Mouse (Mus musculus) forebrain, embryonic 15.5 days (tissue): ENCODE measurements around the gene Mblac2. TPM values are rescaled to one million over a fixed set of nuclear protein-coding genes. Genes with fewer than 3 reads are reported as not detected.

Experiments used
- ATAC-seq: fragments of 200-750 bp; cut with Nextera tagmentation; replicated peaks from 2 replicates; pipeline ENCODE4 v1.8.0; 2017; ENCODE audit warnings: mild to moderate bottlenecking, moderate TSS enrichment, moderate library complexity
- H3K27ac ChIP-seq: fragments of 300-500 bp; sonication (generic); replicated peaks from 2 replicates; pipeline ENCODE4 v1.5.1; 2015; ENCODE audit warnings: mild to moderate bottlenecking, inconsistent platforms
- H3K27me3 ChIP-seq: fragments of 300-500 bp; sonication (generic); 2 replicates; pipeline ENCODE4 v1.6.1; 2015; ENCODE audit warnings: inconsistent platforms
- H3K36me3 ChIP-seq: fragments of 300-500 bp; sonication (generic); 2 replicates; pipeline ENCODE4 v1.6.1; 2015; ENCODE audit warnings: mild to moderate bottlenecking, inconsistent platforms
- H3K4me1 ChIP-seq: fragments of 300-500 bp; sonication (generic); 2 replicates; pipeline ENCODE4 v1.6.1; 2015; ENCODE audit warnings: inconsistent platforms
- H3K4me2 ChIP-seq: fragments of 300-500 bp; sonication (generic); replicated peaks from 2 replicates; pipeline ENCODE4 v1.6.1; 2015; ENCODE audit warnings: mild to moderate bottlenecking, inconsistent platforms
- H3K4me3 ChIP-seq: fragments of 300-500 bp; sonication (generic); 2 replicates; pipeline ENCODE4 v1.5.1; 2015; ENCODE audit warnings: mild to moderate bottlenecking, inconsistent platforms
- H3K9ac ChIP-seq: fragments of 300-500 bp; sonication (generic); replicated peaks from 2 replicates; pipeline ENCODE4 v1.6.1; 2015; ENCODE audit warnings: mild to moderate bottlenecking, inconsistent platforms
- H3K9me3 ChIP-seq: fragments of 300-500 bp; sonication (generic); 2 replicates; pipeline ENCODE4 v1.6.1; 2016; ENCODE audit warnings: inconsistent platforms
- WGBS: fragments of 180-500 bp; shearing (Covaris S2); methylation state at CpG from one replicate; pipeline ENCODE4 v1.1.7; 2015; ENCODE audit warnings: mixed read lengths; 5-methylcytosine and 5-hydroxymethylcytosine counted together
- polyA plus RNA-seq: library from polyadenylated mRNA; unstranded; fragments of >200 nt; fragmentation: Nextera tagmentation; extraction: Ambion mirVana; gene quantifications from 2 replicates; pipeline ENCODE4 v1.2.1, GENCODE M21; 2015

The Mblac2 gene
- polyA plus RNA-seq = 25.7 and 28.1 TPM in 2 replicates

DNA sequence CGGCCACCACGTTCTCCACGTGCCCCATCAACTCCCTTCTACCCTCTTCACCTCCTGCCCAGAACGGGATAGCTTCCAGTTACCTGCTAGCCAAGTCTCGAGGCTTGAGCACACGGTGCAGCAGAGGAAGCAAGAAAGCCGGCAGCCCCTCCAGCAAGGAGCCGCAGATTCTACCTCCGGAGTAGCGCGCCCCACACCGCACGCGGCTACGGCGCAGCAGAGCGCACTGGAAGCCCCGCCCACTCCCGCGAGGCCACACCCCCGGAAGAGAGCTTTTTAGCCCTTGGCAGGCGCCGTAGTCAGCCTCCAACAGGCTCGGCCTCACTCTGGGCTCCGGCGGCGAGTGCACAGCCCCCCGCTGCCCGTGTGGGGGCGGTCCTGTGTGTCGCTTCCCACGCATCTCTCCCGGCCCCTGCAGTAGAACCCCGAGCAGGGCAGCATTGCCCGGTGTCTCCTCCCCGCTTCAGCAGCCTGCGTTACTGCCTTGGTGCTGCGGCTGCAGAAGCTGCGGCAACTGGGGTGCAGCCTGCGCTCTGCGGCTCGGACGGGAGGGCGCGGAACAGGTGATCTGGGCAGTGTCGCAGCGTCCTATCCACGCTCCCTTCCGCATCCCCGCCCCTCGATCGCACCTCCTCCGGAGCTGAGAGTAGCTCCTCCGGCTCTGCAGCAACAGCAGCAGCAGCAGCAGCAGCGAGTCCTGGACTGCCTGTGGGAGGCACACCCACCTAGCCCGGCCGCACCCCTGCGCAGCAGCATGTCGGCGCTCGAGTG is at the start of gene Mblac2, which contains the start of gene Polr3g:
Gene Mblac2, plus strand, starts transcription at position 567 of the 771 bp plus-strand sequence.
Gene Polr3g, minus strand, starts transcription at position 239 of the 771 bp plus-strand sequence.
- Histone ChIP-seq H3K4me1 (peaks cover 21% of the 10 kb centered on the region), H3K9me3 (no peaks in the 10 kb centered on the region), H3K4me3 (peak within 1 kb of the TSS; percentile 89), H3K27ac (peak within 1 kb of the TSS; percentile 90), H3K36me3 (no peaks in the 10 kb centered on the region), H3K9ac (peak within 1 kb of the TSS; percentile 74), H3K27me3 (no peaks in the 10 kb centered on the region), H3K4me2 (peak within 1 kb of the TSS; percentile 93)
- under 1% methylated on average over 60 of the region's 61 CpGs for WGBS
- peak; percentile 97 for ATAC-seq

DNA sequence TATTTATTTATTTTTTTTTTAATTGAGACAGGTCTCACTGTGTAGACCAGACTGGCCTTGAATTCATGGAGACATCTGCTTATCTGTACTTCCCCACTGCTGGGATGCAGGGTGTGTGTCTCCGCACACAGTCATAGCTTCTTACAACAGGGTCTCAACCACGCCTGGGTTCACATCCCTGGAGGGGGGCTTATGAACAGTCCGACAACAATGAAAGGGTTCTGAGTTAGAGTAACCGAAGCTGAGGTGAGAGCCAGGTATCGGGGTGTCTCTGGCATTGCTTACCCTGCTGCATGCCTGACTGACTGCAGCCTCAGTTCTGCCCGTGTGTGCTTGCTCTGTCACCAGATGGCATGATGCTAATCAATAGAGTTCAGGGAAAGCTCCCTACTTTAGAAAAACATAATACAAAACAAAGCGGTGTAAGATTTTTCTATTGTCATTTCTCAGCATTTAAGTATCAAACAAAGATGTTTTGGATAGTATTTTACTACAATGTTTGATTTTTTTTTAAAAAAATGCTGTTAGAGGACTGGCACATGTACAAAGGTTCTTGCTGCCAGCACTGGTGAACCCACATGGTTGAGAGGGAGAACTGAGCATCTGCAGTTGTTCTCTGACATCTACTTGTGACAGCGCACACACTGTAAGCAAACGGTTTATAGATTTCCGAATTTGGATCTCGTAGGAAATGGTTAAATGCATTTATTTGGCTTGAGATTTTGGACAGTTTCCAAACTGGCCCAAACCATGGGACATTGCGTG is 47.4 kb upstream of the Mblac2 start:
- Histone ChIP-seq H3K4me1 (peaks cover 22% of the 10 kb centered on the region), H3K9me3 (no peaks in the 10 kb centered on the region), H3K27ac (peak overlapping the region; percentile 38; the same call in 1 of the 2 replicates), H3K4me3 (no peak overlapping the region), H3K4me2 (no peak overlapping the region), H3K27me3 (no peaks in the 10 kb centered on the region), H3K36me3 (peaks cover 32% of the 10 kb centered on the region), H3K9ac (no peak overlapping the region)
- peak; percentile 77 for ATAC-seq
- 67% methylated on average over 12 of the region's 12 CpGs for WGBS

DNA sequence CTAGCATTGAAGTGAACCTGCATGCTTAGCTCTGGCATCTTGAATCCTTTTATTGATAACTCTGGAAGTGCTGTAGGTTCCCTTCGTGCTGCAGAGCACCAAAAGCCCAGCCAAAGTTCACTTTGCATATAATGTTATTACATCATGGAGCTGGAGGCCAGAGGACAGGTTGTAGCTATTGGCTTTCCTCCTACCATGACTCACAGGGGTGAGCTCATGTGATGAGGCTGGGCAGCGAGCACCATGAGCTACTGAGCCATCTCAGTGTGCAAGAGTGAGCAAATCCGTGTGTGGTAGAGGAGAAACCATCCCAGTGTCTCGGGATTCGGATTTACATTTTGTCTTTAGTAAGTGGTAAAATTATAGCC is 46.8 kb upstream of the Mblac2 start:
- no peak overlapping the region for H3K4me3 ChIP-seq

DNA sequence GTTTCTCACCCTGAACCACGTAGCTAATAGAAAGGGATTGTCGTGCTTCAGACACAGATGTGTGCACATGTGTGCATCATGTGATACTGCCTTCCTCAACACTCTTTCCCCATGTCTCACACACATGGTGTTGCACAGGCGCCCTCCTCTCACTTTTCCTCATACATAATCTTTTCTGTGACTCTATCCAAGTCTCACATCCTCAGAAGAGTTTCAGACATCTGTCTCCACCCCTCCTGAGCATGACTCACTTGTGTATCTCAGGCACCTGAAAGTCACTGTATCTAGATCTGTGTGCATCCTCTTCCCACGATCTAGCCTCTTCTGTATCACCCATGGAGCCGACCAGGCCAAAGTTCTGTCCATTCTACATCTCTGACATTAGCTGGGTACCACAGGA is 43.4 kb upstream of the Mblac2 start:
- 93% methylated on average over 5 of the region's 5 CpGs for WGBS
- H3K9ac ChIP-seq = no peak overlapping the region
- peaks cover 50% of the 10 kb centered on the region for H3K36me3 ChIP-seq
- no peaks in the 10 kb centered on the region for H3K27me3 ChIP-seq
- H3K4me3 ChIP-seq = no peak overlapping the region
- no peak overlapping the region for H3K27ac ChIP-seq
- ATAC-seq = no peak
- H3K9me3 ChIP-seq = no peaks in the 10 kb centered on the region
- H3K4me1 ChIP-seq = peaks cover 10% of the 10 kb centered on the region
- H3K4me2 ChIP-seq = no peak overlapping the region

More for the DNA sequence above, 46.8 kb upstream of the Mblac2 start:
- H3K9me3 ChIP-seq = no peaks in the 10 kb centered on the region
- WGBS = 81% methylated on average over 5 of the region's 5 CpGs
- H3K27ac ChIP-seq = 0 out of 2 replicates have a peak overlapping the region, but pooled peaks have one; percentile 1
- H3K27me3 ChIP-seq = no peaks in the 10 kb centered on the region
- no peak overlapping the region for H3K9ac ChIP-seq
- H3K4me1 ChIP-seq = peaks cover 16% of the 10 kb centered on the region
- no peak overlapping the region for H3K4me2 ChIP-seq
- no peak for ATAC-seq
- peaks cover 38% of the 10 kb centered on the region for H3K36me3 ChIP-seq

- Histone ChIP-seq H3K36me3 (peaks cover 7% of the 10 kb centered on the region; the same call in 1 of the 2 replicates), H3K4me3 (no peak overlapping the region), H3K27me3 (no peaks in the 10 kb centered on the region), H3K4me2 (no peak overlapping the region), H3K9ac (no peak overlapping the region), H3K9me3 (no peaks in the 10 kb centered on the region), H3K4me1 (0 out of 2 replicates have a peak, but pooled peaks cover 4% of the 10 kb centered on the region), H3K27ac (no peak overlapping the region)
- no peak for ATAC-seq
- 87% methylated on average over 8 of the region's 8 CpGs for WGBS
Measured at GRCm38 (mm10) chr13:81675333-81675732, 35.8 kb upstream of the Mblac2 start.

DNA sequence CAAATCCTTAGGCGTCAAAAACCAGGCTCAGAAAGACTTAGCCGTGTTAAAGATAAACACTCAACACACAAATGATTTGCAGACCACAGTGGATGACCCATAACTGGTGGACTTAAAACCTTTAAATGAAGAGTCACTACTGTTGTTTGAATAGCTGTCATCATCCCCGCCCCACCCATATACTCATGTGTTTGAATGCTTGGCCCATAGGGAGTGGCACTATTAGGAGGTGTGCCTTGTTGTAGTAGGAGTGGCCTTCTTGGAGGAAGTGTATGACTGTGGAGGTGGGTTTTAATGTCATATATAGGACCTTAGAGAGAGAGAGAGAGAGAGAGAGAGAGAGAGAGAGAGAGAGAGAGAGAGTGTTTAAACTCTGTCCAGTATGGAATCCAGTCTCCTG is 28.0 kb upstream of the Mblac2 start:
- no peak overlapping the region for H3K4me3 ChIP-seq
- H3K9ac ChIP-seq = no peak overlapping the region
- no peaks in the 10 kb centered on the region for H3K36me3 ChIP-seq
- 0 out of 2 replicates have a peak, but pooled peaks cover 4% of the 10 kb centered on the region for H3K4me1 ChIP-seq
- H3K9me3 ChIP-seq = no peaks in the 10 kb centered on the region
- no peak overlapping the region for H3K4me2 ChIP-seq
- no peak for ATAC-seq
- WGBS = 93% methylated on average over 3 of the region's 3 CpGs
- no peak overlapping the region for H3K27ac ChIP-seq
- H3K27me3 ChIP-seq = no peaks in the 10 kb centered on the region

- Histone ChIP-seq H3K27me3 (no peaks in the 10 kb centered on the region), H3K4me1 (no peaks in the 10 kb centered on the region), H3K4me3 (no peak overlapping the region), H3K27ac (no peak overlapping the region), H3K9ac (no peak overlapping the region), H3K9me3 (no peaks in the 10 kb centered on the region), H3K36me3 (no peaks in the 10 kb centered on the region), H3K4me2 (no peak overlapping the region)
- WGBS = 95% methylated on average over 5 of the region's 5 CpGs
- ATAC-seq = no peak
Measured at GRCm38 (mm10) chr13:81684258-81684657, 26.9 kb upstream of the Mblac2 start.

DNA sequence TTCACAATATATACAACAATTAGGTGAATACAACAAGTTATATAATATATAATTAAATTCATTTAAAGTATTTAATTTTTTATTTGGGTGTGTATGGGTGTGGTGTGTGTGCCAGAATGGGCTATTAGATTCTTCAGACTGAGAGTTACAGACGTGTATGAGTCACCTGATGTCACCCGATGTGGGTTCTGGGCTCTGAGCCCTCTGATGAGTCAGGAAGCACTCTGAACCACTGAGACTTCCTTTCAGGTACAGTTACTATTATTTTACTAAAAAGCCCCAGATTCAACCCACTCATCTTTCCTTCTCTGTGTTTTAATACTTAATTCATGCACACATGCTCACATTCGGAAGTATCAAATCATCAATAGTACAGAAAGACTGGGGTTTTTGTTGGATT is 26.3 kb upstream of the Mblac2 start:
- 86% methylated on average over 3 of the region's 3 CpGs for WGBS
- Histone ChIP-seq H3K4me2 (no peak overlapping the region), H3K27ac (no peak overlapping the region), H3K9me3 (no peaks in the 10 kb centered on the region), H3K36me3 (no peaks in the 10 kb centered on the region), H3K9ac (no peak overlapping the region), H3K27me3 (no peaks in the 10 kb centered on the region), H3K4me3 (no peak overlapping the region), H3K4me1 (no peaks in the 10 kb centered on the region)
- ATAC-seq = no peak

GRCm38 (mm10) chr13:81689587-81689986 is 21.6 kb upstream of the Mblac2 start:
- WGBS = 94% methylated on average over 3 of the region's 3 CpGs
- Histone ChIP-seq H3K4me2 (no peak overlapping the region), H3K27me3 (no peaks in the 10 kb centered on the region), H3K9ac (no peak overlapping the region), H3K9me3 (no peaks in the 10 kb centered on the region), H3K27ac (no peak overlapping the region), H3K4me3 (no peak overlapping the region), H3K36me3 (no peaks in the 10 kb centered on the region), H3K4me1 (no peaks in the 10 kb centered on the region)
- no peak for ATAC-seq

DNA sequence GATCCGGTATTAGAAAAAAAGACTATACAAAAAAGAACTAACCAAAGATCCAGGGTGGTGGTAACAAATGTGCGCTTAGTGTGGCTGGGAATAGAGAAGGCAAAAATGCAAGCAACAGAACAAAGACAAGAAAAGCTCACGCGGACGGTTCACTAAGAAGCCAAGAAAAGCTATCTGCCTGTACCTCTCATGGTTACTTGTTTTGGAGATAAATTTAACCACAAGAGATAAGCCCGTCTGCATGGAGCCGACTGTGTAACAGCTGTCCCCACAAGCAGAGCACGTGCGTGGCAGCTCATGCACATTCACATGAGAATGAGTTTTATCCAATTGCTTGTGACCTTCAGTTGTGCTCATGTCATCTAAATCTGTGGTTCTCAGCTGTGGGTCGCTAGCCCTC is 20.7 kb upstream of the Mblac2 start:
- Histone ChIP-seq H3K9me3 (no peaks in the 10 kb centered on the region), H3K36me3 (no peaks in the 10 kb centered on the region), H3K9ac (no peak overlapping the region), H3K27me3 (no peaks in the 10 kb centered on the region), H3K27ac (no peak overlapping the region), H3K4me2 (no peak overlapping the region), H3K4me1 (no peaks in the 10 kb centered on the region), H3K4me3 (no peak overlapping the region)
- 91% methylated on average over 10 of the region's 10 CpGs for WGBS
- ATAC-seq = no peak

DNA sequence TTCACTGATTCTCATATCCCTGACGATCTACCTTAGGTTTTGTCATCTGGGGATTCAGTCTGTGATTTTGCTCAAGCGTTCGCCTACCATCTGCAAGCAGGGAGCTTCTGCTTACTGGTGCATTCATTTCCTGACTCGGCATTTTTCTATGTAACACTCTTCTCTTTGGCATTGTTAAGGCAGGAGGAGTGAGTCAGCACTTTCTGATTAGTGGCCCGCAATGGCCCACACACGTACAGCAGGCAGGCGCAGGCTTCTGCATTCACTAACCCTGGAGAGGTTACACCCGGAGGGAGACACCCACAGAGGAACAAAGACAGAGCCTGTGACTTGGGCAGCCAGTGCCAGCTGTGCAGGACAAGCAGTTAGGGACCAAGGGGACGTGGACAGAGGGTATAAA is 19.5 kb upstream of the Mblac2 start:
- ATAC-seq = no peak
- H3K9ac ChIP-seq = no peak overlapping the region
- no peaks in the 10 kb centered on the region for H3K27me3 ChIP-seq
- no peaks in the 10 kb centered on the region for H3K9me3 ChIP-seq
- H3K36me3 ChIP-seq = no peaks in the 10 kb centered on the region
- no peak overlapping the region for H3K4me2 ChIP-seq
- no peak overlapping the region for H3K4me3 ChIP-seq
- H3K4me1 ChIP-seq = no peaks in the 10 kb centered on the region
- WGBS = 59% methylated on average over 9 of the region's 9 CpGs
- H3K27ac ChIP-seq = no peak overlapping the region

DNA sequence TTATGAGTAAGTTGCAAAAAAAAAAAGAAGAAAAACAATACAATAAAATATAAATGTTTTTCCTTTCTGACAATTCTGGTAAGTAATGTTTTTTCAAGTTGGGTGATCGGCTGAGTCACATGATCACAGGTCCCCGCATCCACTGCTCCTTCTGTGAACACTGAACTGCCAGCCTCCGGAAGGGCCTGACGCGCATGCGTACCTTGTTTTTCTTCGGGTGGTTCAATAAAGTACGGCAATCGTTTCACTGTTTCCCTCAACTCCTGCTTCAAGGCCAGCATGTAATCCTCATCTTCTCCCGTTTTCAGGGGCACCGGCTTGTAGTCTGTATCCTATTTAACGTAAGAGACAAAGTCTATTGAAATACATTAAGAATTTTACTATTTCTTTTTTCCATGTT is 16.7 kb upstream of the Mblac2 start:
- Histone ChIP-seq H3K36me3 (no peaks in the 10 kb centered on the region), H3K27me3 (no peaks in the 10 kb centered on the region), H3K4me2 (no peak overlapping the region), H3K9ac (no peak overlapping the region), H3K4me1 (no peaks in the 10 kb centered on the region), H3K4me3 (no peak overlapping the region), H3K27ac (no peak overlapping the region), H3K9me3 (no peaks in the 10 kb centered on the region)
- ATAC-seq = no peak
- WGBS = 95% methylated on average over 12 of the region's 12 CpGs
